Mouse (Mus musculus): ENCODE results near the gene Tshz2.

Gene Tshz2

GRCm38 (mm10) chr2:170006829-170007228 is 374.0 kb downstream of the Tshz2 start:
- CTCF ChIA-PET = no interaction called here

GRCm38 (mm10) chr2:170007426-170007958 is 374.7 kb downstream of the Tshz2 start:
- CTCF ChIA-PET = no interaction called here

- CTCF ChIA-PET = no interaction called here
Observed at GRCm38 (mm10) chr2:170009729-170010128, 376.9 kb downstream of the Tshz2 start.

GRCm38 (mm10) chr2:170011858-170012257 is 379.0 kb downstream of the Tshz2 start:
- CTCF ChIA-PET = no interaction called here

GRCm38 (mm10) chr2:170017302-170017701 is 384.5 kb downstream of the Tshz2 start:
- CTCF ChIA-PET = no interaction called here

GRCm38 (mm10) chr2:170017926-170018325 is 385.1 kb downstream of the Tshz2 start:
- CTCF ChIA-PET = no interaction called here

GRCm38 (mm10) chr2:170022953-170023352 is 390.1 kb downstream of the Tshz2 start:
- CTCF ChIA-PET = no interaction called here

GRCm38 (mm10) chr2:170023741-170024140 is 390.9 kb downstream of the Tshz2 start:
- CTCF ChIA-PET = no interaction called here

GRCm38 (mm10) chr2:170024939-170025338 is 392.1 kb downstream of the Tshz2 start:
- CTCF ChIA-PET = no interaction called here

GRCm38 (mm10) chr2:170025896-170026295 is 393.1 kb downstream of the Tshz2 start:
- CTCF ChIA-PET = no interaction called here

GRCm38 (mm10) chr2:170027837-170028236 is 395.0 kb downstream of the Tshz2 start:
- CTCF ChIA-PET = no interaction called here

- CTCF ChIA-PET = no interaction called here
Observed at GRCm38 (mm10) chr2:170028488-170029303, 395.9 kb downstream of the Tshz2 start.

GRCm38 (mm10) chr2:170029304-170029856 is 396.6 kb downstream of the Tshz2 start:
- CTCF ChIA-PET = no interaction called here

- CTCF ChIA-PET = no interaction called here
Observed at GRCm38 (mm10) chr2:170031226-170031625, 398.4 kb downstream of the Tshz2 start.

GRCm38 (mm10) chr2:170031872-170032271 is 399.1 kb downstream of the Tshz2 start:
- CTCF ChIA-PET = no interaction called here

GRCm38 (mm10) chr2:170033219-170033618 is 400.4 kb downstream of the Tshz2 start:
- CTCF ChIA-PET = no interaction called here

GRCm38 (mm10) chr2:170034794-170035193 is 402.0 kb downstream of the Tshz2 start:
- CTCF ChIA-PET = no interaction called here

- CTCF ChIA-PET = no interaction called here
Observed at GRCm38 (mm10) chr2:170036791-170037241, 404.0 kb downstream of the Tshz2 start.

- CTCF ChIA-PET = no interaction called here
Observed at GRCm38 (mm10) chr2:170037346-170037745, 404.5 kb downstream of the Tshz2 start.

- CTCF ChIA-PET = no interaction called here
Observed at GRCm38 (mm10) chr2:170039772-170040171, 407.0 kb downstream of the Tshz2 start.

- CTCF ChIA-PET = no interaction called here
Observed at GRCm38 (mm10) chr2:170041101-170041500, 408.3 kb downstream of the Tshz2 start.

- CTCF ChIA-PET = no interaction called here
Observed at GRCm38 (mm10) chr2:170042471-170043213, 409.8 kb downstream of the Tshz2 start.

- CTCF ChIA-PET = no interaction called here
Observed at GRCm38 (mm10) chr2:170043290-170043689, 410.5 kb downstream of the Tshz2 start.
